Mouse (Mus musculus) intestine, postnatal 0 days (tissue): ENCODE data around the gene Inf2. TPM values are rescaled to one million over a fixed set of nuclear protein-coding genes. Genes with fewer than 3 reads are reported as not detected.

Source experiments
- ATAC-seq: fragments of 200-750 bp; cut with Nextera tagmentation; 2 replicates; pipeline ENCODE4 v1.8.0; 2017; ENCODE audit warnings: mild to moderate bottlenecking, moderate TSS enrichment, moderate library complexity
- H3K27ac ChIP-seq: fragments of 300-500 bp; sonication (generic); 2 replicates; pipeline ENCODE4 v1.5.1; 2014; ENCODE audit warnings: mild to moderate bottlenecking, low read depth, low read length, moderate library complexity
- H3K27me3 ChIP-seq: fragments of 300-500 bp; sonication (generic); replicated peaks from 2 replicates; pipeline ENCODE4 v1.6.1; 2014; ENCODE audit warnings: low read length, mixed read lengths; ENCODE audit not compliant: control insufficient read depth, insufficient read depth
- H3K36me3 ChIP-seq: fragments of 300-500 bp; sonication (generic); 2 replicates; pipeline ENCODE4 v1.6.1; 2014; ENCODE audit warnings: mild to moderate bottlenecking, moderate library complexity; ENCODE audit not compliant: control insufficient read depth, insufficient read depth
- H3K4me1 ChIP-seq: fragments of 300-500 bp; sonication (generic); replicated peaks from 2 replicates; pipeline ENCODE4 v1.6.1; 2014; ENCODE audit warnings: antibody characterized with exemption, low read length, mixed read lengths; ENCODE audit not compliant: control insufficient read depth, insufficient read depth
- H3K4me2 ChIP-seq: fragments of 300-500 bp; sonication (generic); replicated peaks from 2 replicates; pipeline ENCODE4 v1.6.1; 2014; ENCODE audit warnings: low read depth, mild to moderate bottlenecking, moderate library complexity
- H3K4me3 ChIP-seq: fragments of 300-500 bp; sonication (generic); 2 replicates; pipeline ENCODE4 v1.5.1; 2014; ENCODE audit warnings: low read depth, low read length
- H3K9ac ChIP-seq: fragments of 300-500 bp; sonication (generic); 2 replicates; pipeline ENCODE4 v1.6.1; 2014; ENCODE audit warnings: mild to moderate bottlenecking, low read depth, low read length
- H3K9me3 ChIP-seq: fragments of 300-500 bp; sonication (generic); 2 replicates; pipeline ENCODE4 v1.6.1; 2016; ENCODE audit warnings: mixed run types; ENCODE audit not compliant: control insufficient read depth
- CTCF ChIP-seq: sonication (generic); IDR thresholded peaks from 2 replicates; pipeline ENCODE4 v1.5.1; 2016; ENCODE audit warnings: low read depth, mild to moderate bottlenecking, control low read depth, antibody characterized with exemption, moderate library complexity
- WGBS: fragments of 180-500 bp; shearing (Covaris S2); extraction: QIAGEN DNeasy Blood & Tissue Kit; methylation state at CpG from one replicate; pipeline ENCODE4 v1.1.7; 2014; 5-methylcytosine and 5-hydroxymethylcytosine counted together
- polyA plus RNA-seq: library from polyadenylated mRNA; unstranded; fragments of >200 nt; fragmentation: Nextera tagmentation; extraction: Ambion mirVana; gene quantifications from 2 replicates; pipeline ENCODE4 v1.2.1, GENCODE M21; 2015

Inf2 gene
- polyA plus RNA-seq, 1 experiment from 2014 or later: 0.70 TPM

GRCm38 (mm10) chr12:112644180-112644854, 55.7 kb downstream of the Inf2 start, which contains the start of gene Siva1:
Siva1 (plus strand) TSS chr12:112644679.
- H3K4me3 ChIP-seq: peak within 1 kb of the TSS; percentile 54
- H3K4me1 ChIP-seq: no peaks in the 10 kb centered on the region
- peak within 1 kb of the TSS; percentile 73 for H3K27ac ChIP-seq
- TF ChIP-seq CTCF: 0 out of 2 replicates have a peak, but pooled peaks have one; percentile 7
- 1% methylated on average over 45 of the region's 46 CpGs for WGBS
- H3K9me3 ChIP-seq: no peaks in the 10 kb centered on the region
- ATAC-seq: peak; percentile 98
- H3K36me3 ChIP-seq: 0 out of 2 replicates have a peak, but pooled peaks cover 15% of the 10 kb centered on the region
- peak within 1 kb of the TSS; percentile 91 for H3K4me2 ChIP-seq
- H3K27me3 ChIP-seq: no peaks in the 10 kb centered on the region
- peak within 1 kb of the TSS; percentile 56 for H3K9ac ChIP-seq

GRCm38 (mm10) chr12:112644855-112645506, 56.4 kb downstream of the Inf2 start:
- Histone ChIP-seq H3K9me3 (no peaks in the 10 kb centered on the region), H3K4me2 (peak overlapping the region; percentile 91), H3K9ac (peak overlapping the region; percentile 56), H3K4me1 (no peaks in the 10 kb centered on the region), H3K4me3 (peak overlapping the region; percentile 54), H3K36me3 (0 out of 2 replicates have a peak, but pooled peaks cover 15% of the 10 kb centered on the region), H3K27ac (peak overlapping the region; percentile 73), H3K27me3 (no peaks in the 10 kb centered on the region)
- WGBS: under 1% methylated on average over 75 of the region's 75 CpGs
- ATAC-seq: no peak
- no peak for TF ChIP-seq CTCF

- no peak for TF ChIP-seq CTCF
- H3K36me3 ChIP-seq: 0 out of 2 replicates have a peak, but pooled peaks cover 15% of the 10 kb centered on the region
- H3K27ac ChIP-seq: no peak overlapping the region
- no peak for ATAC-seq
- peak overlapping the region; percentile 91 for H3K4me2 ChIP-seq
- H3K9ac ChIP-seq: no peak overlapping the region; the same call in 1 of the 2 replicates
- no peaks in the 10 kb centered on the region for H3K9me3 ChIP-seq
- H3K4me3 ChIP-seq: no peak overlapping the region
- 42% methylated on average over 6 of the region's 6 CpGs for WGBS
- no peaks in the 10 kb centered on the region for H3K27me3 ChIP-seq
- no peaks in the 10 kb centered on the region for H3K4me1 ChIP-seq
These were observed 57.6 kb downstream of the Inf2 start for GRCm38 (mm10) chr12:112646139-112646538.

GRCm38 (mm10) chr12:112648081-112648480, 59.5 kb downstream of the Inf2 start:
- WGBS: 83% methylated on average over 5 of the region's 5 CpGs
- TF ChIP-seq CTCF: no peak
- Histone ChIP-seq H3K27me3 (no peaks in the 10 kb centered on the region), H3K36me3 (peaks cover 15% of the 10 kb centered on the region; the same call in 1 of the 2 replicates), H3K9ac (no peak overlapping the region), H3K4me2 (no peak overlapping the region), H3K4me1 (no peaks in the 10 kb centered on the region), H3K9me3 (no peaks in the 10 kb centered on the region), H3K4me3 (no peak overlapping the region), H3K27ac (no peak overlapping the region)
- ATAC-seq: no peak

GRCm38 (mm10) chr12:112651778-112652439, 63.3 kb downstream of the Inf2 start:
- Histone ChIP-seq H3K4me2 (no peak overlapping the region), H3K27me3 (no peaks in the 10 kb centered on the region), H3K27ac (no peak overlapping the region), H3K9me3 (no peaks in the 10 kb centered on the region), H3K4me1 (no peaks in the 10 kb centered on the region), H3K4me3 (no peak overlapping the region), H3K9ac (no peak overlapping the region), H3K36me3 (peaks cover 49% of the 10 kb centered on the region)
- no peak for TF ChIP-seq CTCF
- ATAC-seq: no peak
- 71% methylated on average over 5 of the region's 5 CpGs for WGBS
